Mouse (Mus musculus) CH12.LX (cell line): ENCODE results near the gene Rassf5. TPM values are rescaled to one million over a fixed set of nuclear protein-coding genes. Genes with fewer than 3 reads are reported as not detected.

Experiments used
- DNase-seq: peaks from one replicate; pipeline ENCODE4 v3.0.0-alpha.2; 2013; ENCODE audit errors: extremely low read depth
- H3K27ac ChIP-seq: 2 replicates; pipeline ENCODE4 v1.5.1; 2012; ENCODE audit warnings: low read depth, mild to moderate bottlenecking, control low read depth, moderate library complexity; ENCODE audit not compliant: insufficient read depth
- H3K27me3 ChIP-seq: replicated peaks from 2 replicates; pipeline ENCODE3; 2012; ENCODE audit warnings: inconsistent platforms
- H3K36me3 ChIP-seq, 2 experiments: replicated peaks in 1 of 2; 2 replicates each; pipeline versions ENCODE3 to v1.6.1; 2012; ENCODE audit warnings: inconsistent platforms in 1 of 2, low read length in 1 of 2, mild to moderate bottlenecking in 1 of 2, mixed read lengths in 1 of 2, moderate library complexity in 1 of 2; ENCODE audit not compliant: control insufficient read depth in 1 of 2, insufficient read depth in 1 of 2
- H3K4me1 ChIP-seq, 2 experiments: 2 replicates each; pipeline ENCODE4 v1.6.1; 2012; ENCODE audit warnings: inconsistent platforms in 1 of 2, moderate library complexity in 1 of 2; ENCODE audit not compliant: insufficient read depth in 2 of 2, control insufficient read depth in 1 of 2
- H3K4me2 ChIP-seq: 2 replicates; pipeline ENCODE4 v1.6.1; 2012; ENCODE audit warnings: low read depth, mild to moderate bottlenecking, control low read depth; ENCODE audit not compliant: poor library complexity, insufficient read depth, severe bottlenecking
- H3K4me3 ChIP-seq, 3 experiments: fragments of 150-350 bp in 1 of 3; sonication (generic) in 1 of 3; replicated peaks in 1 of 3; 2 replicates each; pipeline versions ENCODE3 to v1.5.1; 2011 to 2012; ENCODE audit warnings: low read depth in 2 of 3, low read length in 2 of 3, mild to moderate bottlenecking in 2 of 3, moderate library complexity in 2 of 3, control low read depth in 1 of 3, improper control_type of control experiment in 1 of 3, inconsistent platforms in 1 of 3, mixed read lengths in 1 of 3; ENCODE audit not compliant: poor library complexity in 1 of 3
- H3K79me2 ChIP-seq: replicated peaks from 2 replicates; pipeline ENCODE4 v1.6.1; 2012; ENCODE audit warnings: mild to moderate bottlenecking, moderate library complexity; ENCODE audit not compliant: control insufficient read depth, poor library complexity, insufficient read depth, severe bottlenecking; ENCODE audit errors: extremely low read depth
- H3K9ac ChIP-seq: 2 replicates; pipeline ENCODE4 v1.6.1; 2012; ENCODE audit warnings: low read depth, mild to moderate bottlenecking, control low read depth, moderate library complexity; ENCODE audit not compliant: insufficient read depth
- H3K9me3 ChIP-seq: replicated peaks from 2 replicates; pipeline ENCODE3; 2012; ENCODE audit warnings: low read length, inconsistent platforms, mixed read lengths
- BHLHE40 ChIP-seq: IDR thresholded peaks from 2 replicates; pipeline ENCODE4 v1.6.1; 2011; ENCODE audit warnings: mild to moderate bottlenecking, low read depth, low read length, improper control_type of control experiment
- ELF1 ChIP-seq: IDR thresholded peaks from 2 replicates; pipeline ENCODE4 v1.6.1; 2014; ENCODE audit warnings: low read depth, mild to moderate bottlenecking, inconsistent platforms, low read length, improper control_type of control experiment
- IRF4 ChIP-seq: IDR thresholded peaks from 2 replicates; pipeline ENCODE4 v1.6.1; 2014; ENCODE audit warnings: low read depth, mild to moderate bottlenecking, inconsistent platforms, low read length, improper control_type of control experiment
- JUN ChIP-seq: IDR thresholded peaks from 2 replicates; pipeline ENCODE4 v1.6.1; 2011; ENCODE audit warnings: low read depth, mild to moderate bottlenecking, low read length, improper control_type of control experiment, moderate library complexity; ENCODE audit not compliant: insufficient read depth
- MAFK ChIP-seq: IDR thresholded peaks from 2 replicates; pipeline ENCODE4 v1.6.1; 2011; ENCODE audit warnings: low read length, improper control_type of control experiment; ENCODE audit not compliant: insufficient replicate concordance
- MAZ ChIP-seq: IDR thresholded peaks from 2 replicates; pipeline ENCODE4 v1.6.1; 2012; ENCODE audit warnings: low read depth, mild to moderate bottlenecking, inconsistent platforms, low read length, improper control_type of control experiment, moderate library complexity
- MXI1 ChIP-seq: IDR thresholded peaks from 2 replicates; pipeline ENCODE4 v1.6.1; 2011; ENCODE audit warnings: mild to moderate bottlenecking, low read depth, low read length, improper control_type of control experiment
- PAX5 ChIP-seq: IDR thresholded peaks from 2 replicates; pipeline ENCODE4 v1.6.1; 2012; ENCODE audit warnings: low read length, inconsistent platforms, mixed read lengths
- RCOR1 ChIP-seq: conservative IDR thresholded peaks from 2 replicates; pipeline ENCODE4 v1.6.1; 2012; ENCODE audit warnings: low read depth, mild to moderate bottlenecking, inconsistent platforms, low read length, improper control_type of control experiment
- USF2 ChIP-seq: conservative IDR thresholded peaks from 2 replicates; pipeline ENCODE4 v1.6.1; 2011; ENCODE audit warnings: low read depth, low read length, improper control_type of control experiment
- dilution Hi-C: fragments of 300-500 bp; cut with MboI; formaldehyde crosslinking; loops from 2 replicates; pipeline ENCODE4 v1.14.3; 2020; ENCODE audit warnings: low sequenced_read_pairs; ENCODE audit not compliant: extremely low pct_unique_long_range_greater_than_20kb, extremely low pct_ligation_motif_present
- in situ Hi-C: fragments of 300-500 bp; cut with MboI; formaldehyde crosslinking; loops from 3 replicates; pipeline ENCODE4 v1.14.3; 2019; ENCODE audit warnings: low sequenced_read_pairs, low pct_ligation_motif_present, low pct_unique_long_range_greater_than_20kb, mixed read lengths
- polyA plus RNA-seq: library from polyadenylated mRNA; unstranded; fragments of >175 nt; gene quantifications from 2 replicates; pipeline ENCODE4 v1.2.1, GENCODE M21; 2012; ENCODE audit warnings: low read depth; ENCODE audit not compliant: insufficient read length
- total RNA-seq, 2 experiments: library from RNA; depleted of rRNA; stranded (reverse); fragments of 300-350 nt in 1 of 2; fragments of >200 nt in 1 of 2; gene quantifications; 2 replicates each; pipeline ENCODE4 v1.2.3; 2012 to 2014

The Rassf5 gene
- 11.2 and 11.5 TPM in 2 replicates for total RNA-seq (2012; rRNA removed)
- total RNA-seq (2014; rRNA removed) = 16.3 and 18.4 TPM in 2 replicates
- 29.7 and 32.1 TPM in 2 replicates for polyA plus RNA-seq

DNA sequence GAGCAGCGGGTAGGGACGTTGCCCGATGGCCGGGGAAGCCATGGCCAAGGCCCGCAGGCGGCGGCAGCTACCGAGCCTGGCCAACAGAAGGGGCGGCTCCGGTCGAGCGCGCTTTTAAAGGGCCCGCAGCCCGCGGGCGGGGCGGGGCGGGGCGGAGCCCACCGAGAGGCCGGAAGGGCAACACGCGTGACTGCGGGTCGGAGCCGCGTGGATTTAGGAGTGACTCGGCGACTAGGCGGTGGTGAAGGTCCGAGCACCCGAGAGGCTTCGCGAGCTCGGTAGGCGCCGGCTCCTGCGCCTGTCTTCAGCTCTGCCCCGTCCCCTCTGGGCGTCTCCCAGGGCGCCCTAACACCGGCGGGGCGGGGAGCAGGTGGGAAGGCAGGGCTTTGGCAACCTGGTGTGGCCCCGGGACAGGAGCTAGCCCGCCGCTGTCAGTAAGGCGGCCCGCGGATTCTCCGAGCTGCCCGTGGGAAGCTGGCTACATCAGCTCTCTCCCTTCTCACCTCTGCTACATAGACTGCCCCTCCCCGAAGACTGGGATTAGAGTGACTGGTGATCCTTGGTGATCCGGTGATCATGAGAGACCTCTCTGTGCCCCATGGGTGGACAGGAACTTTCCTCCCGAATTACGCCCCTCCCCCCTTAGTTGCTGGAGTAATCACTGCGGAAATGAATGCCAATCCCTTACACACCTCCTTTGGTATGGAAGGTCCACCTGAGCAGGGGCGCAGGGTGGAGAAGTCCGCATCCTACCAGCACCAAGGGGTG is at the start of gene Rassf5:
Gene Rassf5 (minus strand): TSS at position 170 of the 768 bp plus-strand sequence.
- dilution Hi-C loops = no loop called here
- Histone ChIP-seq H3K4me3 (peak within 1 kb of the TSS; percentile 30 to 66 (median 48)), H3K9ac (peak within 1 kb of the TSS; percentile 12), H3K4me1 (peaks cover 5 to 19% of the 10 kb centered on the region in 2 experiments), H3K27ac (no peak within 1 kb of the TSS), H3K4me2 (peak within 1 kb of the TSS; percentile 91), H3K79me2 (no peaks in the 10 kb centered on the region), H3K9me3 (peaks cover 2% of the 10 kb centered on the region), H3K36me3 (no peaks in the 10 kb centered on the region), H3K27me3 (peaks cover 34% of the 10 kb centered on the region)
- TF ChIP-seq MAZ (0 out of 2 replicates have a peak, but pooled peaks have one; percentile 21), MXI1 (peak; percentile 58; the same call in 1 of the 2 replicates), BHLHE40 (peak; percentile 39; the same call in 1 of the 2 replicates), MAFK (no peak), IRF4 (0 out of 2 replicates have a peak, but pooled peaks have one; percentile 10), USF2 (no peak), ELF1 (peak; percentile 42; the same call in 1 of the 2 replicates)
- no peak for DNase-seq
- in situ Hi-C loops = no loop called here

DNA sequence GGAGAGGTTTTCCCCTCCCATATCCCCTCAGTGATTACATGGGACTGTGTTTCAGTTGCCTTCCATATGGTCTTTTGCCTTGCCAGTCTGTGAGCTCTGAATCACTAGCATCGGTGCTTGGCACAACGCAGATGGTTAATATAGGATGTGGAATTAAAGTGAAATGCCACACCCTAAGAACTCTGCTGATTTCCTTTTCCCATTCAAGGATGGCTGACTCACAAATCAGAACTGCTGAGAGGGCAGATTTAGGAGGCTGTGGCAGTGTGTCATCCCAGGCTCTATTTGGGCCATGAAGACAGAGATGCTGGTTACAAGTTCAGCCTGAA is 48.8 kb upstream of the Rassf5 start:
- no peak overlapping the region for H3K4me2 ChIP-seq
- H3K27ac ChIP-seq = no peak overlapping the region
- no peak overlapping the region for H3K4me3 ChIP-seq
- H3K79me2 ChIP-seq = no peaks in the 10 kb centered on the region
- H3K36me3 ChIP-seq = peaks cover 47 to 86% of the 10 kb centered on the region in 2 experiments
- in situ Hi-C loops (no loop called here), dilution Hi-C loops (no loop called here)
- TF ChIP-seq JUN (no peak), RCOR1 (no peak), PAX5 (no peak)
- no peaks in the 10 kb centered on the region for H3K4me1 ChIP-seq
- no peak overlapping the region for H3K9ac ChIP-seq
- H3K9me3 ChIP-seq = no peaks in the 10 kb centered on the region
- no peaks in the 10 kb centered on the region for H3K27me3 ChIP-seq
- no peak for DNase-seq
